Mouse (Mus musculus) layer of hippocampus, adult 9-10 months (tissue): ENCODE results near the gene Ttc33.
"Not testable (repeated sequence)": the region's sequence is repeated elsewhere in the genome, so short reads cannot be mapped to it uniquely, and the experiment has no call there.

ENCODE experiments used
- DNase-seq: peaks from one replicate; pipeline ENCODE4 v3.0.0; 2022; ENCODE audit warnings: low spot score

The Ttc33 gene

DNA sequence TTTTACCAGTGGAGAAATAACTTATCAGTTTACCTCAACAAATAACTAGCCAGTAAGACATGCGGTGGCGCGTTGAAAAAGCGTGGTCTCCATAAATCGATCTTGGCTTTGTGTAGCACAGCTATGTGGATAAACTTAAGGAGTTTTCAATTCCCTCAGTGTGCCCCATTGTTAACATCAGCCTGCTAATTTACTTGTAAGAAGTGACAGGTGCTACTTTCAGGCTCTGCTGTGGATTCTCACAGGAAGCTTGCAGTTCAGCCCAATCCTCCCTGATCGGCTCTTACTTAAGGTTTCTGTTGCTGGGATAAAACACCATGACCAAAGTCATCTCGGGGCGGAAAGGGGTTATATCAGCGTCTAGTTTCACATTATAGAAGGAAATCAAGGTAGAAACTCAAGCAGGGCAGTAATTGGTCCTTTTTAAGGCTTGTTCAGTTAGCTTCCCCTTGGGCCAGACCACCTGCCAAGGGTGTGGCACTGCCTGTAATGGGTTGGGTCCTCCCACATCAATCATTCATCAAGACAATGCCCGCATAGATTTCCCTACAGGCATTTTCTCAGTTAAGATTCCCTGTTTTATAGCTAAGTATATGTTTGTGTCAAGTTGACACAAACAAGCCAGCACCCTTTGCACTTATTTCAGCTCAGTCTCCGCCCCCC is 526 bp upstream of the Ttc33 start:
- DNase-seq, result no peak

DNA sequence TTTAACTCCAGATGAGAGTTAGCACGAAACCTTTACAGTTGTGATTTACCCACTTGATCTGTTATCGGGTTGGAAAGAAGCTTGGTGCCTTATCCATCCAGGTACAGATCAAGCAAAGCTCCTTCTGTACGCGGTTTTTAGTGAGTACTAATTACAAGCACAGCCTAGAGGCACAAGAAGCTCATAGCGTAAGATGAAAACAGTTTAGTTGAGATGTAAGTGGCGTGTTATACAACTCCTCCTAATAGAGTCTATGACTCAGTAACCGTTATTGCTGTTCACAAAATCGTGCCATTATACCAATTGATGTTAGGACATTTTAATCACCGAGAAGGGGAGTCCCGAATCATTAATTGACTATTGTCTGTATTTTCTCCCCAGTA is 959 bp downstream of the Ttc33 start:
- no peak for DNase-seq

DNA sequence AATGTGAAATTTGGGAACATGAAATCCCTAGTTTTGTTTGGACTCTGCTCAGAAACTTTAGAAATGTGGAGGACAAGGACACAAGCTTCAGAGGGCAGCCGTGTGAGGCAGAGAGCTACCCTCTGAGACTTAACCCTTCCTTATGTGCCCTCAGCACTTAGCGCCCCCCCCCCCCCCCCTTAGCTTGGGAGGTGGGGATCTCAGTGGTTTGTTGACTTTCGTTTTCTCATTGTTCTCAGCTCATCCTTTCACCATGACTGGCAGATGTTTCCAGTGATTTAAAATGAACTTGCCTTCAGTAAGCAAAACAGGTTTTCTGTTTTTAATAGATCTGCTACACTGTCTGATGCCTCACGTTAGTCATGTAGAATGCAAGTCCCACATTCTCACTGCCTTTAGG is 1.8 kb downstream of the Ttc33 start:
- DNase-seq, result no peak

DNA sequence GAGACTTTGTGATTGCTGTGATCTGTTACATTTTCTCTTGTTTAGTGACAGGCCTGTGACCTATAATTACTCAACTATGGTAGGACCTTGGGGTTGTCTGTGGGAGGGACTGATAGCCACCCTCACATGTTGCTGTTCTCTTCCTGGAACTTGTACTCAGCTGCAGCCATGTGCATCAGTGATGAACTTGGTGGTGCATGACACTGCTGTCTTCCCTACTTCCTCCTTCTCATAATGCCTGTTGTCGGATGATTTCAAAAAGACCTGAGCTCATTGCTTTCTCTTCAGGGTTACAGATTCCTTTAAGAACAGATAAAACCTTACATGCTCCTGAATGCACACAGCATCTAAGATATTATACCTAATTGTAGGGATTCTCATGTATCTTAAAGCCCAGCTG is 2.7 kb downstream of the Ttc33 start:
- no peak for DNase-seq

DNA sequence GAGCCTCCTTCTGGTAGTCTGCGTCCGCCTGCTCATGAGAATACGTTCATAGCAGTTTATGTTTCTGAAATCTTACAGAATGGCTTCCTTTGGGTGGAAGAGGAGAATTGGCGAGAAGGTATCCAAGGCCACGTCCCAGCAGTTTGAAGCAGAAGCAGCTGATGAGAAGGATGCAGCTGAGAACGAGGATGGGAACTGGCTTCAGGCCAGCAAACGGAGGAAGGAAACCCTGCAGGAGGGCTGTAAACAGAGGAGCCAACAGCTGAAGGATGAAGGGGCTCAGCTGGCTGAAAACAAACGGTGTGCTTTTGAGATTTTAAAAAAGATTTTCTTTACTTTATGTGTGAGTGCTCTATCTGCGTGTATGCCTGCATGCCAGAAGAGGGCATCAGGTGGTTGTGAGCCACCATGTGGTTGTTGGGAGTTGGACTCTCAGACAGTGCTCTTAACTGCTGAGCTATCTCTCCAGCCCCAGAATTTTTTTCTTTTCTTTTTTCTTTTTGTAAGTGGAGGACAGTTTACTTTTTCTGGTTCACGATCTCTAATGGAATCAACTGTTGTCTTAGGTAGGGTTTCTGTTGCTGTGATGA is 4.3 kb downstream of the Ttc33 start:
- no peak for DNase-seq

DNA sequence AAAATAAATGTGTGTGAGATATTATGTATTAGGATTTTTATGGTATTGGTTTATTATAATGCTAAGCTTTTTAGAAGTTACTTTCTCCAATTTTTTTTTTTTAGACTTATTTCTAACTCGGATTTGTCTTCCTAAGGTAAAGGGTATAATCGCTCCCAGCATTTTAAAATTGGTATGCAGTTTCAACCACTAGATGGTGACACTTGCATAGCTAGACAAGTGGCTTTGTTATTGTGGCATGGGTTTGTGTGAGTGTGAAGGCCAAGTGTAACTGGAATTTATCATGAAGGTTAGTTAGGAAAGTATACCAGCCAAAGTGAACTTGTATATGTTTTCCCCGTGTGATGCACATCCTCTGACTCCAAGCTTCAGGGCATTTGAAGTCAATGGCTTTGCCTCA is 8.5 kb downstream of the Ttc33 start:
- DNase-seq, result no peak

DNA sequence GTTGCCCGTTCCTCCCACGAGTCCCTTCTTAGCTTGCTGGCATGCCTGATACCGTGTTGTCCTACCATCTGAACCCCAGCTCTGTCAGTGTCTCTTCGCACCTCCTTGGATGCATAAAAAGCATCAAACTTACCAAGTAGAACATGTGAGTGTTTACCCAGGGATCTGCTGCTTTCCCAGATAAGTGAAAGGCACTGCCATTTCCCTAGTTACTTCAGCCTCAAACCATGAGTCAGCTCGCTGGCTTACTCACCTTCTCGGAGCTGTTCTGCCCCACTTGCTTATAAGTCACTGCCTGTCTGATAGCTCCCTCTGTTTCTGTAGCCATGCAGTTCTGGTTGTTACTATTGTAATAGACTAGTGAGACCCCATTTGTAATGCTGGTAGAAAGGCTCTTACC is 9.1 kb downstream of the Ttc33 start:
- DNase-seq, result no peak

DNA sequence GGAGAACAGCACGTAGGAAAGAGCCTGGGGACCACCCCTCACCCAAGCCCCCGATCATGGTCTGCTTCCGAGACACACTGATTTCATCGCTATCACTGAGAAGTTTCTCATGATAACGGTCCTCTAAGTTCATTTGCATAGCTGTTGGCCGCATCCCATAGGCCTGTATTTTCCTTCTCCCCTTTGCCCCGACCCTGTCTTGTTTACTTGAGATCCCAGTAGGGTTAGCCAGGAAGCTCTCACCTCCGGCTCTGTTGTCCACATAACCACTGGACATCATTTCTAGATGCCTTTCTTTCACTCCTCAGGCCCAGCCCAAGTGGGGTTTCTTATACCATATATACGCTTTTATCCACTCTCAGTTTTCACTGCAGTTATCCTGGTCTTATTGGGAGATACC is 9.6 kb downstream of the Ttc33 start:
- DNase-seq, result no peak

DNA sequence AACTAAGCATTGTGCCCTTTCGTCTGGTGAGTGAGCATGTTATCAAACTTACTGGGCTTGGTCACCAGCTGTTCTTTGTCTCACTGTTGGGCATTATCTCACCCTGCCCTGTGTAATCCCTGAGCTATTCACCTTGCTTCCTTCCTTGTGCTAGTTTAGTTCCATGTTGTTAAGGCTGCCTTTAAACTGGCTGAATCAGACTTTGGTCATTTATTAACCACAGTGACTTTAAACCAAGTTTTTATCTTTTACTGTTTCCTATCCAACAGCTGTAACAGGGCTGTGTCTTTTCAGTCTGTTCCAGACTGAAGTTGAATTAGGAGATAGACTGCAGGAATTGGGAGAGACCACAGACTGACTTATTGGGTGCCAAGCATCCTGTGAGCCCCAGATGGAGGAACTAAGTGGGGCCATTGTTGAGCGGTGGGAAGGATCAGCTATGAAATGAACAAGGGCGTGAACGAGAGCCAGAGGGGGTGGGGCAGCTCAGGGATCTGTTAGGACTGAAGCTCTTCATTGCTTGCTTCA is 10.7 kb downstream of the Ttc33 start:
- no peak for DNase-seq

DNA sequence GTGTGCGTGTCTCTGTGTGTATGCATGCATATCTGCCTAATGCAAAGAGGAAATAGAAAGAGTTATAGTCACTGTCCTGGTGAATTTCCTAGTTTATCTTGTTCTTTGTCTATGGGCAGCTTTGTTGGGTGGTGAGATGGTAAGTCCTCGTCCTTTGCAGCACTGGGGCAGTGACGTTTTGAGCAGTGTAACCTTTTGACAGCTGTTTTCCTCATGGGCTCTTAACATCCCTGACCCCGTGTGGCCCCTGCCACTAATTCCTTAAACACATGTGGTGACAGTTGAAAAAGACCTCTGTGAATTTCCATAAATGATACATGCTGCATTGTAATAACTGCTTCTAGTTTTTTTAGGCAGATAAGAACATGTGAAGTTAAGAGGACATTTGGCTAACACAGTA is 11.4 kb downstream of the Ttc33 start:
- DNase-seq, result no peak

DNA sequence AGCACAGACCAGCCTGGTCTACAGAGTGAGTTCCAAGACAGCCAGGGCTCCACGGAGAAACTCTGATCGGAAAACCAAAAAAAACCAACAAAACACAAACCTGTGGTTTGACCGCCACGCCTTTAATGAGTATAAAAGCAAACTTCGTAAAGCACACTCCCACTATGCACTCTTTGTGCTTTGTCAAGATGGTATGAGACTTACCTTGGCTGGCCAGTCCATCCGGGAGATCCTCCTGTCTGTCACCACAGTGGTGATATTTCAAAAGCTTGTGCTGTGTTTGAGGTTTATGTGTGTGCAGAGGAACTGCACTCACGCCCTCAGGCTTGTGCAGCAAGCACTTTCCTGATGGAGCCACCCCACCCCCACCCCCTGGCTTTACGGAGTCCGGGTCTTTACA is 19.9 kb downstream of the Ttc33 start:
- no peak for DNase-seq

DNA sequence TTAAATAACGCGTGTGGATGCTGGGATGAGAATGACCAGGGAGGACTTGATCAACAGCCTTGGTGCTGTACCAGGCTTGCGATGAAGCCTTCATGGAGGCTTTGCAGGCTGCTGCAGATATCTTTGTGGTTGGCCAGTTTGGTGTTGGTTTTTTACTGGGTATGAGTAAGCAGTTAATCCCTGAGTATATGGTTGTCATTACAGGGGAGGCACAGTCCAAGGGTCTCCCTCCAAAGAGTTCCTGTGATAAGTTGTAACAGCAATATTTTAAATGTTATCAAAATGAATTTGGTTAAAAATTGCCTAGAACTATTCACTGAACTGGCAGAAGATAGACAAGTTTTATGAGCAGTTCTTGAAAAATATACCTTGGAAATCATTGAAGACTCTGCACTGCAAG is 23.8 kb downstream of the Ttc33 start:
- no peak for DNase-seq

DNA sequence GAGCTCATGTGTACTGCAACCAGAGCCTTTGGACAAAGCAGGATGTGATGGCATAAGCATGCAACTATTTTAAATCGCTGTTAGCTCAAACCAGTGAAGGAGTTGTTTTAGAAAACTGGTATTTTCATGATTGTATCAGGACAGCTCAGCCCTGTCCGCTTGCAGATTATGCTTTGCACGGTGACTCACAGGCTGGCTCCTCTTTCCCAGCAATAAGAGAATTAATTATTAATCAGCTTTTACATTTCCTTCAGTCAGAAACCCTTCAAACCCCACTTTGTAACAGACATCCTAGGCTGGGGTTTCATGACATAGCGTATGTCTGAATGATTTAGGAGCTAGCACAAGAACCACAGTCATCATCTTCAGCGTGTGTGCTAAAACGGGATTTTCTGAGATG is 35.2 kb downstream of the Ttc33 start:
- DNase-seq, result no peak

DNA sequence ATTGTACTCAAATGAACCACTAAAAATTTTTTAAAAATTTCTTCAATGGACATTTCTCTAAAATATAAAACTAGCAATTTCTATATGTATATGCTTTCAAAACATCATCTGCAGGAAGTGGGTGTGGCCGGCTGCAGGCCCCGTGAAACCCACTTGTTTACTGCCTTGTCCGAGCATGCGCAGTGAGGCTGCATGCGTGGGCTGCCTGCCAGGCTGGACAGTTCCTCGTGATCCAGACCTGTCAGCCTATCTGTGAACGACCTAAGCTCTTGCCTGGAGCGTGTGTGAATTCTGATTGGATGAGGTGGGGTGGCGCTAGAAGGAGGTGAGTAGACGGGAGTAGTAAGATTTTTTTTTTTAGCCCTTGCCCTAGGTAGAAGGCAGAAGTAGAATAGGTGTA is 45.4 kb downstream of the Ttc33 start:
- DNase-seq, result not testable (repeated sequence)

DNA sequence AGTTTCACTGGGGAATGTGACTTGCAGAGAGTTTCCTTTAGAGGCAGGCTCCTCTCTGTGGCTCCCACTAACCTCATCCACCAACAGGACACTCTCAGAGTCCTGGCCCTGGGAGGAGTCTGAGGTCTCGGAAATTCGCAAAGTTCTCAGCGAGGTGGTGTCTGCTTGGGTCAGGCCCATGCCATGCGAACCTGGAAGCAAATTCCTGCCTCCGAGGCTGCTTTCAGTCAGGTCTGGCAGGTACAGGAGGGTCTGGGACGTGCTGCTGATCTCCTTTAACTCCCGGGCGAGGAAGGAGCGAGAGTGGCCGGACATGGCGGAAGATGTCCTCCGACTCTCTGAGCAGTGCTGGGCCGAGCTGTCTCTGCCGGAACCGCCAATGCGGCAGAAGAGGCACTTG is 49.3 kb downstream of the Ttc33 start:
- DNase-seq, result no peak

DNA sequence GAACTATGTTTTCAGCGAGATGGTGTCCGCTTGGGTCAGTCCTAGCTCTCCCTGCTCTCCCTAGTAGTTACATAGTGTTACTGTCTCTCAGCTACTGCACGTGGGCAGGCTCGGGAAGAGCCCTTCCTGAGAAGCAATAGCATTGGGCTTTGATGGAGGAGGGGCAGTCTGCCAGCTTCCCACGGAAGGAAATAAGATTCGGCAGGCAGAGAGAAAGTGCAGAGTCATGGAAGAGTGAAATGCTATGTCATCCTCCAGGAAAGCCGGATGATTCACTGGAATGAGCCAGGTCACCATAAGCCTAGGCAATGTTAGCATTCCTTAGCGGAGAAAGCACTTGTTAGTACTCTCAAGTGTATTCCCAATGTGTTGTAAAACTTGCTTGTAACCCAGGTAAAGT is 50.2 kb downstream of the Ttc33 start:
- no peak for DNase-seq

DNA sequence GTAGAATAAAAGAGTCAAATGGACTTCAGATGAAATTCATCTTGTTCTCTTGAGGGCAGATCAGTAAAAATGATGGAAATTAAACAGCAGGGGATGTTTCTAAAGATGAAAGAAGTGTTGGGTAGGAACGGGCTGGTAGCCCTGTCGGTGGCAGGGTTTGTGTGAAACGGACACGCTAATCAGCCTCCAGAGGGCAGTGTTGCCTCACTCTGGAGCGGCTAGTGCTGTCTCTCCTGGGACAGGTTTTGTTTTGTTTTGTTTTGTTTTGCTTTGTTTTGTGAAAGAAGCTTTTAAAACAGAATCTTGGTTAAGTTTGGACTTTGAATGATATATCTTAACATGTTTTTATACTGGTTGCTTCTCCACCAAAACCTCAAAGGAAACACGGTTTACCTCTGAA is 51.2 kb downstream of the Ttc33 start:
- DNase-seq, result no peak

DNA sequence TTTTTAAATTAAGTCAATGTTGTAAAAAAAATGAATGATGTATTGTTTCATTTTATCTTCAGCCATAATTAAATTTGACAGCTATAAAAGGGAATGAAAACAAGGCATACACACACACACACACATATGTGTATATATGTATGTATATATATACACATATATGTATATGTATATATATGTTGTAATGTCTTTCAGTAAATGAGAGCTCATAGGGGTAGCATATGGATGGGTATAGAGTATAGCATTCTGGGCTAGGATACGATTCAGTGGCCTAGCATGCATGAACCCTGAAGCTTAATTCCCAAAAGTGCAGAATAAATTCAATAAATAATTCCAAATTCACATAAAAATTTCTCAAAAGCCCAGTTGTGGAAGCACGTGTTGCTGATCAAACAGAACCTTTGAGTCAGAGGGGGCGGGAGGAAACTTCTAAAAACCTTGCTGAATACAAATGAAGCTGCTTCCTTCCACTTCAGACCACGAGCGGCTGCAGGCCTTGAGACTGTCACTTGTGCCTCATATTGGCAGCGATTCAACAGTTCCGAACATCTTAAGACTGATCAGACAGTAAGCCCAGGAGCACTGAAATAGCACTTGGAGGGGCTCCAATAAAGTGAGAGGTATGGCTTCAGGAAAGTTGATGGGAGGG is 51.8 kb downstream of the Ttc33 start:
- DNase-seq, result no peak

DNA sequence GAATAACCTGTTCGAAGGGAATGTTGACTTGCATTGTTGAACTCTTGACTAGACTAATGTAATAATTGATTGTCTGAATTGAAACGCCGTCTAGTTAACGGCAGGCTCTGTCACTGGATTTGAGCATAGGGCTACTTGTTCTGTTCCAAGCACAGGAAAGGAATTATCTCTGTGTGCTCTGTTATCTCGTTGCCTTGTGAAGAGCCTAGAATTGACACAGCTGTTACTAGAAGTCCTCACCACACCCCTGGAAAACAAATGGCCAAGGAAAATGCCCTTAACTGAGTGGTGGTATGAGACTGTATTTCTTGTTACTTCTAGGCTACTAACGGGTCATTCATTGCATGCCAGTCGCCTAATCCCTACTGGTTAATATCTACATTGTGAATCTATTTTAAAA is 52.7 kb downstream of the Ttc33 start:
- DNase-seq, result no peak

DNA sequence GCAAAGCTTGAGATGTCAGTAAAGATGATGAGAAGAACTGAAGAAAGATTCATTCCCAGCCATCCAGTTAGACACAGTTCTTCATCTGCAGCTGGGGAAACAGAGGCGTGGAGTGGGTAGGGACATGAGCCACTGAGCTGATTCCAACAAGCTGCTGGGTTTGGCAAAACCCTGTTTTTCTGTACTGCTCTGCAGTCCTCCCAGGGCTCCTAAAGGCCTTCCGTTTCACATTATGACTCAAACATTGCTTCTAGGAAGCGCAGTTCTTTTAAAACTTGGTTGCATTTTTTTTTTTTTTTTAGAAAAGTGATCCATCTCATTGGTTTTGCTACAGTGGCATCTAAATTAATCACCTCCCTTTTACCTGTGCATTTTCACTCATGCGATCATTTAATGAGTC is 53.2 kb downstream of the Ttc33 start:
- no peak for DNase-seq

DNA sequence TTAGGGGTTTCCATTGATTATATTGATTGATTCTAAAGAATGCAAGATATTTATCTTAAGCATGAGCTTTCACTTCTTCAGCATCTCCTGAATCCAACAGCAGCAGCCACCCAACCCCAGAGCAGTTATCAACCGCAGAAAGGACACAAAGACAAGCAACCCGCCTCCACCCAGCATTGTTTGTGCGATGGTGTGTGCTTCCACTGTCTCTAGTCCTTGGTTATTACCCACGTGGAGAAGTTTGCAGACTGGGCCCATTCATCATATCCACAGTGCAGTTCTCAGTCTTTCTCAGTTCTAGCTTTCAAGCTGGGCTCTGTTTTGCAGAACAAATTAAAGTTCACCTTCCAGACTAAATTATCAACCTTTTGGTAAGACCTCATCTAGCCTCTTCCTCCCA is 54.0 kb downstream of the Ttc33 start:
- no peak for DNase-seq

DNA sequence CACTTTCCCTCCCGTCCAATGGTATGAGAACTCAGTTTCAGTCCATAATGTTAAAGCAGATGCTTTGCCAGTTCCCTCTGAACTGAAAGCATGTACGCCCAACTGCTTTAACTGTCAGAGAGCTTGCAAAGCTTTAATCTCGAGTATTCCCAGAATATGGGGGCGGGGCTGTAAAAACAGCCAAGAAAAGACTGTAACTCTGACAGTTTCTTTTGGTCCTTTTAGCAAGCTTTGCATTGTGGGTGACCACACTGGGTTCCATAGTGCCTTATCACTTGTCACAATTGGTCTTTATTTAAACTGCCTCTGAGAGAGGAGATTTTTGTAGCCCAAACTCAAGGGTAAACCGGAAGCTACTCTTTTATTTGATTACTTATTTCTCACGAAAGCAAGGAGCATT is 54.6 kb downstream of the Ttc33 start:
- no peak for DNase-seq

DNA sequence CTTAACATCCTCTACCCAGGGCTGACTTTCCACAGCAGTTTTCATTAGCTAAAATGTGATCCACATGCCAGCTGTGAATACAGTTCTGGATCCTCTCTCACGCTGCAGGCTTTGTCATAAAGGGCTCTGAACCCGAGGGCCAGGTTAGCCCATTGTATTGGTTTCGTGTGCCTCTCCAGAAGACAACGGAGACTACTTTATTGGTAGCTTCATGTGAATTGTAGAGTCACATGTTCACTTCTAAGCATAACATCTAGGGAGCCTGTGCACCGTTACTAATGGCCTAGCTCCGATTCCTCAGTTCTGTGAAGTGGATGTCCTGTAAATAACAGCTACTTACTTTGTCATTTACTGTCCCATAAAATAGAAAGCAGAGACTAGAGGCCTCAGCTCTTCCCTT is 55.0 kb downstream of the Ttc33 start:
- DNase-seq, result no peak
